Mouse (Mus musculus): Measurements from ENCODE around the gene Rpl15. TPM values are rescaled to one million over a fixed set of nuclear protein-coding genes. Genes with fewer than 3 reads are reported as not detected.

The Rpl15 gene
- total and polyA plus RNA-seq, 3 experiments, result 1,059 to 2,467 (median 2,059) TPM

DNA sequence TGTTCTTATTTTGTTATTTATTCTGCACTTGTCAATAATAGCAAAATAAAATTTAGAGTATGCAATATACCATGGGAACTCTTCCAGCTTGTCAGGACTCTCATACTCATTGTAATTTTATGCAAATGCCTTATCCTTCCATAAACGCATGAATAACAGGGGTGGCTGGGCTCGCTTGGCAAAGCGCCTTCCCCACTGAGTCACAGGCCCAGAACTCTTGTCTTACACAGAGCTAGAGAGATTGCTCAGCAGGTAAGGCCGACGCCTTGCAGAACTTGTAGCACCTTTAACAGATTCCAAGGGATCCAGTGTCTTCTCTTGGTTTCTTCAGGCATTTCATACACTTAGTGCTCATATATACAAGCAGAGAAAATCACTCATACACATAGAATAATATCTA, 9.2 kb upstream of the Rpl15 start:
- dilution Hi-C loops (cut with MboI; ENCODE audit: extremely low pct_ligation_motif_present, extremely low pct_unique_long_range_greater_than_20kb, low sequenced_read_pairs), result no loop called here
- TF ChIP-seq MAX (IDR thresholded peaks at IDR 0.05; ENCODE audit: low read length) (no peak), CTCF (conservative IDR thresholded peaks at IDR 0.05 in 1 of 2, IDR thresholded peaks at IDR 0.05 in 1 of 2; ENCODE audit: low read depth in 2 of 2, low read length in 2 of 2) (no peak), MEF2A (IDR thresholded peaks at IDR 0.05; ENCODE audit: borderline replicate concordance, low read depth, low read length) (no peak)
- no peaks in the 10 kb centered on the region; the same call in 1 of the 2 replicates for H3K79me2 ChIP-seq (replicated peaks; ENCODE audit: control insufficient read depth, extremely low read depth, insufficient read depth, poor library complexity, severe bottlenecking)
- peaks cover 33 to 77% of the 10 kb centered on the region in 2 experiments for H3K36me3 ChIP-seq (replicated peaks in 1 of 2; ENCODE audit: control insufficient read depth in 1 of 2, insufficient read depth in 1 of 2, low read length in 1 of 2)
- no peak overlapping the region for H3K9ac ChIP-seq (ENCODE audit: insufficient read depth, low read depth)
- H3K27ac ChIP-seq (ENCODE audit: insufficient read depth, low read depth), result no peak overlapping the region
- in situ Hi-C loops (cut with MboI; ENCODE audit: low pct_ligation_motif_present, low pct_unique_long_range_greater_than_20kb, low sequenced_read_pairs), result no loop called here
- H3K4me3 ChIP-seq (replicated peaks in 1 of 3; ENCODE audit: low read depth in 2 of 3, low read length in 2 of 3, poor library complexity in 1 of 3), result no peak overlapping the region
- no peaks in the 10 kb centered on the region for H3K27me3 ChIP-seq (replicated peaks)
- DNase-seq (ENCODE audit: extremely low read depth), result no peak
- no peak overlapping the region for H3K4me2 ChIP-seq (ENCODE audit: insufficient read depth, low read depth, poor library complexity, severe bottlenecking)
- H3K9me3 ChIP-seq (replicated peaks; ENCODE audit: low read length), result no peaks in the 10 kb centered on the region
- peaks cover 3 to 13% of the 10 kb centered on the region in 2 experiments for H3K4me1 ChIP-seq (ENCODE audit: control insufficient read depth in 1 of 2, insufficient read depth in 2 of 2)

DNA sequence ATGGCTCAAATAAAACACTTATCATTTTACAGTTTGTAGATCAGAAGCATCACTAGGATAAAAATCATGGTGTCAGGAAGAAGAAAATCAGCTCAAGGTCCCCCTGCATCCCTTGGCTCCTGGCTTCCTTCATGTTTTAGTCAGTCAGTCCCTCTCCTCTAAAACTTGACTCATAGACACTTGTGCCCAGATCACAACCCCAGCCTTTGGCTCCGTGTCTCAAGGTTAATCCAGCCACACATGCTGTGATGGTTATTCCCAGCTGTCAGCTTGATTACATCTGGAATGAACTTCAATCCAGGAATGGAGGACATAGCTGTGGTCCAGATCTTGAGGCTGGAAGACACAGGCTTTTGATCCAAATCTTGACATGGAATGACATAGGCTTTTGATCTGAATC, 3.3 kb upstream of the Rpl15 start:
- in situ Hi-C loops (cut with MboI; ENCODE audit: low pct_ligation_motif_present, low pct_unique_long_range_greater_than_20kb, low sequenced_read_pairs) (loop anchor here (5.0 kb wide), 1 partner anchor 37 kb away; the partner anchor contains the start of gene Nr1d2), dilution Hi-C loops (cut with MboI; ENCODE audit: extremely low pct_ligation_motif_present, extremely low pct_unique_long_range_greater_than_20kb, low sequenced_read_pairs) (no loop called here)
- no peaks in the 10 kb centered on the region for H3K9me3 ChIP-seq (replicated peaks; ENCODE audit: low read length)
- H3K4me2 ChIP-seq (ENCODE audit: insufficient read depth, low read depth, poor library complexity, severe bottlenecking), result no peak overlapping the region
- H3K4me1 ChIP-seq (ENCODE audit: control insufficient read depth in 1 of 2, insufficient read depth in 2 of 2), result peaks cover 0 to 5% of the 10 kb centered on the region in 2 experiments; a peak in 1 of 4 replicates
- H3K27me3 ChIP-seq (replicated peaks), result no peaks in the 10 kb centered on the region
- H3K36me3 ChIP-seq (replicated peaks in 1 of 2; ENCODE audit: control insufficient read depth in 1 of 2, insufficient read depth in 1 of 2, low read length in 1 of 2), result peaks cover 23 to 48% of the 10 kb centered on the region in 2 experiments
- no peak overlapping the region for H3K9ac ChIP-seq (ENCODE audit: insufficient read depth, low read depth)
- no peak overlapping the region for H3K4me3 ChIP-seq (replicated peaks in 1 of 3; ENCODE audit: low read depth in 2 of 3, low read length in 2 of 3, poor library complexity in 1 of 3)
- H3K79me2 ChIP-seq (replicated peaks; ENCODE audit: control insufficient read depth, extremely low read depth, insufficient read depth, poor library complexity, severe bottlenecking), result peaks cover 12% of the 10 kb centered on the region
- no peak overlapping the region for H3K27ac ChIP-seq (ENCODE audit: insufficient read depth, low read depth)
- DNase-seq (ENCODE audit: extremely low read depth), result no peak
- TF ChIP-seq CHD1 (IDR thresholded peaks at IDR 0.05; ENCODE audit: low read depth, low read length) (no peak), KAT2A (IDR thresholded peaks at IDR 0.05; ENCODE audit: insufficient replicate concordance, low read length) (no peak)

DNA sequence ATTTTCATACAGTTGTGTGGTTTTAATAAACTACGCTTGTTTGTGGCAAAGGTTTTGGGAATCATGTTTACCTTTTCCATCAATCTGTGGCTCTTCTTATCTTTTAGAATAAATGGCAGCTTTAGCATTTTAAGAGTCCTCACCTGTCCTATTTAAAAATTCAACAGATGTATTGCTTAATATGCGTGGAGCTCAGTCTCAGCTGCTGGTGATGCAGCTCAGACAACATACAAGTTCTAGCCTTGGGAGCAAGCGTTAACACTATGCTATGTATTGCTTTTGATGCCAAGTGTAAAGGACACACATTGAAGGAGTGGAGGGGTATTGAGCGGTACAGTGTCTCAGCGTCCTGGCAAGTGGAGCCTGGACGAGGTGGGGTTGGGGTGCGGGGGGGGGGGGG, 475 bp upstream of the Rpl15 start:
- Histone ChIP-seq H3K4me2 (ENCODE audit: insufficient read depth, low read depth, poor library complexity, severe bottlenecking) (peak overlapping the region; percentile 98), H3K9ac (ENCODE audit: insufficient read depth, low read depth) (peak overlapping the region; percentile 87), H3K27me3 (replicated peaks) (no peaks in the 10 kb centered on the region), H3K36me3 (replicated peaks in 1 of 2; ENCODE audit: control insufficient read depth in 1 of 2, insufficient read depth in 1 of 2, low read length in 1 of 2) (peaks cover 20 to 42% of the 10 kb centered on the region in 2 experiments), H3K27ac (ENCODE audit: insufficient read depth, low read depth) (no peak overlapping the region), H3K4me1 (ENCODE audit: control insufficient read depth in 1 of 2, insufficient read depth in 2 of 2) (peaks cover 0 to 19% of the 10 kb centered on the region in 2 experiments; a peak in 2 of 4 replicates), H3K4me3 (replicated peaks in 1 of 3; ENCODE audit: low read depth in 2 of 3, low read length in 2 of 3, poor library complexity in 1 of 3) (peak overlapping the region; percentile 64 to 100 (median 98)), H3K9me3 (replicated peaks; ENCODE audit: low read length) (no peaks in the 10 kb centered on the region), H3K79me2 (replicated peaks; ENCODE audit: control insufficient read depth, extremely low read depth, insufficient read depth, poor library complexity, severe bottlenecking) (peaks cover 22% of the 10 kb centered on the region)
- TF ChIP-seq ZC3H11A (IDR thresholded peaks at IDR 0.05; ENCODE audit: low read depth, low read length) (no peak), HCFC1 (IDR thresholded peaks at IDR 0.05; ENCODE audit: low read depth, low read length) (no peak), JUND (conservative IDR thresholded peaks at IDR 0.05; ENCODE audit: low read depth, low read length) (no peak), USF1 (IDR thresholded peaks at IDR 0.05; ENCODE audit: low read depth, low read length) (no peak), CTCF (conservative IDR thresholded peaks at IDR 0.05 in 1 of 2, IDR thresholded peaks at IDR 0.05 in 1 of 2; ENCODE audit: low read depth in 2 of 2, low read length in 2 of 2) (no peak), POLR2AphosphoS2 (IDR thresholded peaks at IDR 0.05; ENCODE audit: low read depth, low read length) (no peak), MYC (IDR thresholded peaks at IDR 0.05; ENCODE audit: low read depth, low read length) (no peak), USF2 (conservative IDR thresholded peaks at IDR 0.05; ENCODE audit: low read depth, low read length) (no peak), NELFE (IDR thresholded peaks at IDR 0.05; ENCODE audit: low read depth, low read length) (no peak), GABPA (IDR thresholded peaks at IDR 0.05; ENCODE audit: insufficient replicate concordance, low read depth, low read length) (no peak), JUN (IDR thresholded peaks at IDR 0.05; ENCODE audit: insufficient read depth, low read depth, low read length) (no peak), ZMIZ1 (IDR thresholded peaks at IDR 0.05; ENCODE audit: low read depth, low read length) (no peak)
- no peak for DNase-seq (ENCODE audit: extremely low read depth)
- in situ Hi-C loops (cut with MboI; ENCODE audit: low pct_ligation_motif_present, low pct_unique_long_range_greater_than_20kb, low sequenced_read_pairs), result loop anchor here (5.0 kb wide), 1 partner anchor 34 kb away; the partner anchor contains the start of gene Nr1d2
- dilution Hi-C loops (cut with MboI; ENCODE audit: extremely low pct_ligation_motif_present, extremely low pct_unique_long_range_greater_than_20kb, low sequenced_read_pairs), result no loop called here

Data from CH12.LX (cell line).